Mouse (Mus musculus) liver, embryonic 16.5 days (tissue): ENCODE results near the gene Abcc4. TPM values are rescaled to one million over a fixed set of nuclear protein-coding genes. Genes with fewer than 3 reads are reported as not detected.
A peak's percentile ranks its signal among the peaks of the same experiment; 100 is the strongest.

Experiments
- ATAC-seq: fragments of 200-750 bp; cut with Nextera tagmentation; 2 replicates; pipeline ENCODE4 v1.8.0; 2017; ENCODE audit warnings: low read depth, mild to moderate bottlenecking, moderate number of reproducible peaks, moderate library complexity
- H3K27ac ChIP-seq: fragments of 300-500 bp; sonication (generic); 2 replicates; pipeline ENCODE4 v1.5.1; 2014; ENCODE audit warnings: mild to moderate bottlenecking, low read length
- H3K27me3 ChIP-seq: fragments of 300-500 bp; sonication (generic); 2 replicates; pipeline ENCODE4 v1.6.1; 2014; ENCODE audit warnings: low read depth, low read length, mixed read lengths; ENCODE audit not compliant: control insufficient read depth, insufficient read depth
- H3K36me3 ChIP-seq: fragments of 300-500 bp; sonication (generic); 2 replicates; pipeline ENCODE4 v1.6.1; 2014; ENCODE audit warnings: mild to moderate bottlenecking; ENCODE audit not compliant: control insufficient read depth, insufficient read depth
- H3K4me1 ChIP-seq: fragments of 300-500 bp; sonication (generic); 2 replicates; pipeline ENCODE4 v1.6.1; 2014; ENCODE audit warnings: low read depth, low read length, mixed read lengths; ENCODE audit not compliant: control insufficient read depth
- H3K4me2 ChIP-seq: fragments of 300-500 bp; sonication (generic); 2 replicates; pipeline ENCODE4 v1.6.1; 2014; ENCODE audit warnings: low read depth, low read length, mixed read lengths
- H3K4me3 ChIP-seq: fragments of 300-500 bp; sonication (generic); 2 replicates; pipeline ENCODE4 v1.5.1; 2014; ENCODE audit warnings: low read depth, mild to moderate bottlenecking, low read length
- H3K9ac ChIP-seq: fragments of 300-500 bp; sonication (generic); 2 replicates; pipeline ENCODE4 v1.6.1; 2014; ENCODE audit warnings: low read depth, low read length
- H3K9me3 ChIP-seq: fragments of 300-500 bp; sonication (generic); replicated peaks from 2 replicates; pipeline ENCODE4 v1.6.1; 2016; ENCODE audit warnings: low read length; ENCODE audit not compliant: control insufficient read depth
- WGBS: fragments of 180-500 bp; shearing (Covaris S2); extraction: QIAGEN DNeasy Blood & Tissue Kit; methylation state at CpG from one replicate; pipeline ENCODE4 v1.1.7; 2014; ENCODE audit not compliant: insufficient replicate concordance; 5-methylcytosine and 5-hydroxymethylcytosine counted together
- polyA plus RNA-seq: library from polyadenylated mRNA; unstranded; fragments of >200 nt; fragmentation: Nextera tagmentation; extraction: Ambion mirVana; gene quantifications from 2 replicates; pipeline ENCODE4 v1.2.1, GENCODE M21; 2015

Abcc4 gene
- polyA plus RNA-seq, 1 experiment from 2014 or later = 2.3 TPM

- Histone ChIP-seq H3K9me3 (no peaks in the 10 kb centered on the region), H3K27ac (no peak overlapping the region), H3K4me3 (no peak overlapping the region), H3K9ac (no peak overlapping the region), H3K27me3 (peaks cover 12% of the 10 kb centered on the region), H3K4me1 (peaks cover 11% of the 10 kb centered on the region), H3K36me3 (no peaks in the 10 kb centered on the region), H3K4me2 (no peak overlapping the region)
- 66% methylated on average over 6 of the region's 6 CpGs for WGBS
- no peak for ATAC-seq
These were observed 8.7 kb upstream of the Abcc4 start for GRCm38 (mm10) chr14:118714720-118715119.

DNA sequence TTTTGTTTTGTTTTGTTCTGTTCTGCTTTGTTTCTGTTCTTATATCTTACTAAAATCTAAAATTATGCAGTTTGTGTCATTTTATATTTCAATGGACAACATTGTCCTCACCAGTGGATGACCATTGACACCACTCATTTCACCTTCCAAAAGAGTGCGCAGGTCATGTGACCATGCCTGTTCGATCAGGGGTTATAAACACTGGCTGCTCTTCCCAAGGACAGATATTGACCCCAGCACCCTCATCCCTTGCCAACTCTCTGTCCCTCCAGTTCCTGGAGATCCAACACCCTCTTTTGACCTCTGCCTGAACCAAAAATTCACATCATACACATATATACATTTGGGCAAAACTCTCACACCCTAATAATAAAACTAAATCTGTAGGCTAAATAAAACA is 8.3 kb upstream of the Abcc4 start:
- Histone ChIP-seq H3K4me2 (no peak overlapping the region), H3K9me3 (no peaks in the 10 kb centered on the region), H3K27ac (no peak overlapping the region), H3K27me3 (peaks cover 12% of the 10 kb centered on the region), H3K4me1 (peaks cover 15% of the 10 kb centered on the region), H3K36me3 (no peaks in the 10 kb centered on the region), H3K4me3 (no peak overlapping the region), H3K9ac (no peak overlapping the region)
- ATAC-seq = no peak
- WGBS = 66% methylated on average over 2 of the region's 2 CpGs

DNA sequence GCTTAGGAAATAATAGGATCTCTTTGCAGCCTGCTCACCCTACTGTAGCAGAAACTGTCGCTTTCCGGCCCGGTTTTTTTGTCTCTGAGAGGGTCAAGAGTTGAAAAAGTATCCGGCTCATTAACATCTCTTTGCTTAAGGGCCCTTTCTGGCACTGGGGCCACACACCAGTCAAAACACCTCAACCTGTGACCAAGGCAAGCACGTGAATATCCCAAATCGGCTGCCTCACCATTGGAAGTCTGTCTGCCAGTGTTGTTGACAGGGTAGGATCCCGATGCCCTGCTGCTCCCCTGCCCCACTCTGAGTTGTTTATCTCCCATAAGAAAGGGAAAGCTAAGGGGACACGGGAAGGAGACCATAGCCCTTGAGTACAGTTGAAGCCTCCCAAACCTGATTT is 7.8 kb upstream of the Abcc4 start:
- no peak for ATAC-seq
- WGBS = 23% methylated on average over 8 of the region's 8 CpGs

GRCm38 (mm10) chr14:118713408-118713807 is 7.4 kb upstream of the Abcc4 start:
- Histone ChIP-seq H3K4me3 (peak overlapping the region; percentile 34), H3K27me3 (peaks cover 12% of the 10 kb centered on the region), H3K36me3 (no peaks in the 10 kb centered on the region), H3K4me1 (peaks cover 17% of the 10 kb centered on the region), H3K9me3 (no peaks in the 10 kb centered on the region), H3K4me2 (peak overlapping the region; percentile 54), H3K27ac (no peak overlapping the region), H3K9ac (no peak overlapping the region)
- WGBS = 5% methylated on average over 18 of the region's 18 CpGs
- ATAC-seq = no peak

More for the DNA sequence above, 7.8 kb upstream of the Abcc4 start:
- no peak overlapping the region for H3K27ac ChIP-seq
- peak overlapping the region; percentile 34 for H3K4me3 ChIP-seq
- no peak overlapping the region for H3K9ac ChIP-seq
- peaks cover 17% of the 10 kb centered on the region for H3K4me1 ChIP-seq
- H3K27me3 ChIP-seq = peaks cover 12% of the 10 kb centered on the region
- no peaks in the 10 kb centered on the region for H3K9me3 ChIP-seq
- H3K4me2 ChIP-seq = peak overlapping the region; percentile 54
- H3K36me3 ChIP-seq = no peaks in the 10 kb centered on the region

- Histone ChIP-seq H3K9ac (no peak overlapping the region), H3K9me3 (no peaks in the 10 kb centered on the region), H3K4me1 (peaks cover 17% of the 10 kb centered on the region), H3K27me3 (peaks cover 12% of the 10 kb centered on the region), H3K27ac (no peak overlapping the region), H3K4me2 (peak overlapping the region; percentile 54), H3K36me3 (no peaks in the 10 kb centered on the region), H3K4me3 (no peak overlapping the region; the same call in 1 of the 2 replicates)
- ATAC-seq = no peak
- 51% methylated on average over 5 of the region's 5 CpGs for WGBS
These were observed 6.9 kb upstream of the Abcc4 start for GRCm38 (mm10) chr14:118712889-118713288.

GRCm38 (mm10) chr14:118710945-118711344 is 4.9 kb upstream of the Abcc4 start:
- no peak overlapping the region for H3K9ac ChIP-seq
- ATAC-seq = no peak
- H3K4me3 ChIP-seq = no peak overlapping the region
- no peak overlapping the region for H3K4me2 ChIP-seq
- H3K27ac ChIP-seq = no peak overlapping the region
- H3K36me3 ChIP-seq = no peaks in the 10 kb centered on the region
- H3K9me3 ChIP-seq = no peaks in the 10 kb centered on the region
- peaks cover 12% of the 10 kb centered on the region for H3K27me3 ChIP-seq
- H3K4me1 ChIP-seq = peaks cover 24% of the 10 kb centered on the region

DNA sequence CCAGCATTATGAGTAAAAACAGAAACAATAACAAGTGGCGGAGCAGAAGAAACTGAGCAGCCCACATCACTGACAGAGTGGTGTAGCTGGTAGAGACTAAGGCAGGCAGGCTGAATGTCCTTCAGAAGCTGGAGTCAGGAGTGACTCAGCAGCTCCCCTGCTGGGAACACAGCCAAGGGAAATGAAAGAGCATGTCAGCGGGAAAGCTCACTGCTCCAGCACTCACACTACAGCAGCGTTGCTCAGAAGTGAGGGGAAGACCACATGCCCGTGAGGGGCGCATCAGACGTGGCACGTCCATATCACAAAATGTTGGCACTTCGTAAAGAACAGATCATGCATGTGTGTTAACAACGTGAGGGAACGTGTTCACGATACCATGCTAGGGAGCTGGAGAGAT is 3.7 kb upstream of the Abcc4 start:
- 19% methylated on average over 11 of the region's 11 CpGs for WGBS
- Histone ChIP-seq H3K27me3 (peaks cover 12% of the 10 kb centered on the region), H3K4me2 (peak overlapping the region; percentile 1; the same call in 1 of the 2 replicates), H3K4me1 (peaks cover 33% of the 10 kb centered on the region), H3K9ac (no peak overlapping the region), H3K4me3 (no peak overlapping the region), H3K27ac (no peak overlapping the region), H3K36me3 (no peaks in the 10 kb centered on the region), H3K9me3 (no peaks in the 10 kb centered on the region)
- ATAC-seq = peak; percentile 41

GRCm38 (mm10) chr14:118708126-118708525 is 2.1 kb upstream of the Abcc4 start:
- no peak overlapping the region for H3K4me3 ChIP-seq
- no peaks in the 10 kb centered on the region for H3K9me3 ChIP-seq
- H3K27ac ChIP-seq = no peak overlapping the region
- no peak overlapping the region for H3K9ac ChIP-seq
- no peak overlapping the region for H3K4me2 ChIP-seq
- H3K4me1 ChIP-seq = peaks cover 30% of the 10 kb centered on the region
- peaks cover 5% of the 10 kb centered on the region for H3K27me3 ChIP-seq
- WGBS = 70% methylated on average over 5 of the region's 5 CpGs
- H3K36me3 ChIP-seq = no peaks in the 10 kb centered on the region
- no peak for ATAC-seq

GRCm38 (mm10) chr14:118706962-118707361 is 943 bp upstream of the Abcc4 start:
- WGBS = 77% methylated on average over 11 of the region's 11 CpGs
- H3K9ac ChIP-seq = no peak overlapping the region
- no peaks in the 10 kb centered on the region for H3K36me3 ChIP-seq
- H3K27ac ChIP-seq = no peak overlapping the region
- peaks cover 29% of the 10 kb centered on the region for H3K4me1 ChIP-seq
- H3K4me2 ChIP-seq = peak overlapping the region; percentile 99
- H3K27me3 ChIP-seq = no peaks in the 10 kb centered on the region
- no peaks in the 10 kb centered on the region for H3K9me3 ChIP-seq
- ATAC-seq = no peak
- peak overlapping the region; percentile 74 for H3K4me3 ChIP-seq
